Mouse (Mus musculus) limb, embryonic 14.5 days (tissue): ENCODE measurements around the gene Ercc8. TPM values are rescaled to one million over a fixed set of nuclear protein-coding genes. Genes with fewer than 3 reads are reported as not detected.

Experiments
- ATAC-seq: fragments of 200-750 bp; cut with Nextera tagmentation; 2 replicates; pipeline ENCODE4 v1.8.0; 2017; ENCODE audit warnings: low read depth, moderate number of reproducible peaks, moderate TSS enrichment; ENCODE audit not compliant: low FRiP score
- DNase-seq: peaks from one replicate; pipeline ENCODE4 v3.0.0-alpha.2; 2015; ENCODE audit warnings: low spot score
- H3K27ac ChIP-seq: fragments of 300-500 bp; sonication (generic); replicated peaks from 2 replicates; pipeline ENCODE4 v1.5.1; 2014; ENCODE audit warnings: low read depth, mild to moderate bottlenecking, low read length, moderate library complexity, mixed read lengths
- H3K27me3 ChIP-seq: fragments of 300-500 bp; sonication (generic); 2 replicates; pipeline ENCODE4 v1.6.1; 2014; ENCODE audit warnings: low read length, mixed read lengths; ENCODE audit not compliant: control insufficient read depth, insufficient read depth
- H3K36me3 ChIP-seq: fragments of 300-500 bp; sonication (generic); 2 replicates; pipeline ENCODE4 v1.6.1; 2014; ENCODE audit warnings: mild to moderate bottlenecking, low read length, moderate library complexity, mixed read lengths; ENCODE audit not compliant: control insufficient read depth, insufficient read depth
- H3K4me1 ChIP-seq: fragments of 300-500 bp; sonication (generic); 2 replicates; pipeline ENCODE4 v1.6.1; 2014; ENCODE audit warnings: antibody characterized with exemption, low read length, mixed read lengths; ENCODE audit not compliant: control insufficient read depth, insufficient read depth
- H3K4me2 ChIP-seq: fragments of 300-500 bp; sonication (generic); replicated peaks from 2 replicates; pipeline ENCODE4 v1.6.1; 2014; ENCODE audit warnings: low read depth, mild to moderate bottlenecking, low read length, moderate library complexity; ENCODE audit not compliant: severe bottlenecking
- H3K4me3 ChIP-seq: fragments of 300-500 bp; sonication (generic); replicated peaks from 2 replicates; pipeline ENCODE4 v1.5.1; 2014; ENCODE audit warnings: low read length
- H3K9ac ChIP-seq: fragments of 300-500 bp; sonication (generic); 2 replicates; pipeline ENCODE4 v1.6.1; 2014; ENCODE audit warnings: mild to moderate bottlenecking, low read depth, low read length, moderate library complexity; ENCODE audit not compliant: severe bottlenecking
- H3K9me3 ChIP-seq: fragments of 300-500 bp; sonication (generic); 2 replicates; pipeline ENCODE4 v1.6.1; 2016; ENCODE audit warnings: low read length; ENCODE audit not compliant: control insufficient read depth
- POLR2A ChIP-seq: fragments of 200-500 bp; IDR thresholded peaks from 2 replicates; pipeline ENCODE4 v1.8.0; 2012; ENCODE audit warnings: inconsistent platforms, mild to moderate bottlenecking, moderate library complexity, borderline replicate concordance; ENCODE audit not compliant: insufficient read depth, insufficient read length; ENCODE audit errors: extremely low read depth
- WGBS: fragments of 180-500 bp; shearing (Covaris S2); extraction: QIAGEN DNeasy Blood & Tissue Kit; methylation state at CpG from one replicate; pipeline ENCODE4 v1.1.7; 2014; 5-methylcytosine and 5-hydroxymethylcytosine counted together
- polyA plus RNA-seq, 2 experiments: library from polyadenylated mRNA; depleted of rRNA in 1 of 2; stranded (reverse) in 1 of 2; unstranded in 1 of 2; fragments of >200 nt; fragmentation: Nextera tagmentation in 1 of 2; extraction: Ambion mirVana in 1 of 2; gene quantifications; 2 replicates each; pipeline versions ENCODE4 v1.2.1 to v1.2.3; 2012 to 2014

Gene Ercc8
- polyA plus RNA-seq, 2 experiments = 16.1 to 24.2 TPM

- WGBS = 84% methylated on average over 5 of the region's 5 CpGs
Observed at GRCm38 (mm10) chr13:108138403-108138977, 20.0 kb upstream of the Ercc8 start.

GRCm38 (mm10) chr13:108144086-108144485, 14.4 kb upstream of the Ercc8 start:
- no peak for ATAC-seq
- DNase-seq = no peak
- Histone ChIP-seq H3K4me2 (no peak overlapping the region), H3K27me3 (no peaks in the 10 kb centered on the region), H3K9me3 (no peaks in the 10 kb centered on the region), H3K4me3 (no peak overlapping the region), H3K36me3 (no peaks in the 10 kb centered on the region), H3K9ac (no peak overlapping the region), H3K27ac (no peak overlapping the region), H3K4me1 (no peaks in the 10 kb centered on the region)
- 93% methylated on average over 8 of the region's 8 CpGs for WGBS
- no peak for TF ChIP-seq POLR2A

More at GRCm38 (mm10) chr13:108138403-108138977, 20.0 kb upstream of the Ercc8 start:
- Histone ChIP-seq H3K9me3 (no peaks in the 10 kb centered on the region), H3K9ac (no peak overlapping the region), H3K36me3 (no peaks in the 10 kb centered on the region), H3K4me2 (no peak overlapping the region), H3K4me1 (no peaks in the 10 kb centered on the region), H3K27ac (no peak overlapping the region), H3K27me3 (no peaks in the 10 kb centered on the region), H3K4me3 (no peak overlapping the region)
- ATAC-seq (no peak), DNase-seq (no peak)
- TF ChIP-seq POLR2A = no peak

GRCm38 (mm10) chr13:108151782-108152181, 6.7 kb upstream of the Ercc8 start:
- ATAC-seq = no peak
- DNase-seq = no peak
- Histone ChIP-seq H3K4me1 (no peaks in the 10 kb centered on the region), H3K9ac (no peak overlapping the region), H3K27me3 (no peaks in the 10 kb centered on the region), H3K36me3 (no peaks in the 10 kb centered on the region; the same call in 1 of the 2 replicates), H3K4me2 (no peak overlapping the region), H3K27ac (no peak overlapping the region), H3K9me3 (no peaks in the 10 kb centered on the region), H3K4me3 (no peak overlapping the region)
- no peak for TF ChIP-seq POLR2A

GRCm38 (mm10) chr13:108152650-108153372, 5.7 kb upstream of the Ercc8 start:
- WGBS = 65% methylated on average over 8 of the region's 8 CpGs

GRCm38 (mm10) chr13:108157156-108157555, 1.4 kb upstream of the Ercc8 start:
- no peak overlapping the region for H3K27ac ChIP-seq
- H3K4me2 ChIP-seq = peak overlapping the region; percentile 82; the same call in 1 of the 2 replicates
- no peaks in the 10 kb centered on the region for H3K27me3 ChIP-seq
- H3K9ac ChIP-seq = no peak overlapping the region
- ATAC-seq (no peak), DNase-seq (no peak)
- peaks cover 9% of the 10 kb centered on the region; the same call in 1 of the 2 replicates for H3K36me3 ChIP-seq
- peaks cover 9% of the 10 kb centered on the region for H3K4me1 ChIP-seq
- 87% methylated on average over 2 of the region's 2 CpGs for WGBS
- H3K4me3 ChIP-seq = no peak overlapping the region
- H3K9me3 ChIP-seq = no peaks in the 10 kb centered on the region
- no peak for TF ChIP-seq POLR2A

More at GRCm38 (mm10) chr13:108152650-108153372, 5.7 kb upstream of the Ercc8 start:
- Histone ChIP-seq H3K36me3 (no peaks in the 10 kb centered on the region; the same call in 1 of the 2 replicates), H3K27me3 (no peaks in the 10 kb centered on the region), H3K27ac (no peak overlapping the region), H3K4me2 (no peak overlapping the region), H3K9ac (no peak overlapping the region), H3K9me3 (no peaks in the 10 kb centered on the region), H3K4me1 (peaks cover 5% of the 10 kb centered on the region; the same call in 1 of the 2 replicates), H3K4me3 (no peak overlapping the region)
- TF ChIP-seq POLR2A = no peak
- DNase-seq (peak; percentile 85), ATAC-seq (no peak)
